Mouse (Mus musculus): ENCODE results near the gene Cenpe.

DNA sequence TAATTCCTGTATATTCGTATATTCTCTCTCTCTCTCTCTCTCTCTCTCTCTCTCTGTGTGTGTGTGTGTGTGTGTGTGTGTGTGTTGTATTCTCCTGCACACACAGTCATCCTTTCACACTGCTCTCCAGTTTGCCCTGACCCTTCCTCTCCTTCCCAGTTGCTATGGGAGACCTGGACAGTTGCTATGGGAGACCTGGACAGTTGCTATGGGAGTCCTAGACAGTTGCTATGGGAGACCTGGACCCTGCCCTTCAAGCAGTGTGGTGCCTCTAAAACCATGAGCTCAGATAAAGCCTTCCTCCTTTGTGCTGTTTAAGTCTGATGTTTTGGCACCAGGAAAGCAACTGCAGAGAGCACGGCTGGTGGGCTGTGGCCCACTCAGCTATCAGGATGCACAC lies 101.4 kb downstream of the Cenpe start:
- TF ChIP-seq KAT2A (conservative IDR thresholded peaks at IDR 0.05; ENCODE audit: low read depth, low read length) (no peak), SIN3A (IDR thresholded peaks at IDR 0.05; ENCODE audit: low read length) (no peak)
